Mouse (Mus musculus) kidney, postnatal 36 days (tissue): ENCODE results near the gene Bag5.
"Not testable (repeated sequence)": the region's sequence is repeated elsewhere in the genome, so short reads cannot be mapped to it uniquely, and the experiment has no call there.

ENCODE experiments used
- DNase-seq, 2 experiments: peaks; one replicate each; pipeline ENCODE4 v3.0.0; 2021 to 2022; ENCODE audit warnings: mixed read lengths in 2 of 2

Bag5 gene

GRCm38 (mm10) chr12:111734912-111735311 is 21.9 kb upstream of the Bag5 start:
- DNase-seq, result no peak

GRCm38 (mm10) chr12:111732921-111733320 is 19.9 kb upstream of the Bag5 start:
- no peak for DNase-seq

- peak; percentile 86 to 95 for DNase-seq
Observed at GRCm38 (mm10) chr12:111731822-111732807, 19.1 kb upstream of the Bag5 start.

GRCm38 (mm10) chr12:111727956-111728355 is 14.9 kb upstream of the Bag5 start:
- DNase-seq, result no peak

- peak; percentile 62 to 64 for DNase-seq
Observed at GRCm38 (mm10) chr12:111726122-111726463, 13.0 kb upstream of the Bag5 start.

- no peak for DNase-seq
Observed at GRCm38 (mm10) chr12:111725338-111726121, 12.5 kb upstream of the Bag5 start.

- no peak for DNase-seq
Observed at GRCm38 (mm10) chr12:111724638-111725337, 11.7 kb upstream of the Bag5 start.

GRCm38 (mm10) chr12:111722654-111723053 is 9.6 kb upstream of the Bag5 start:
- DNase-seq, result peak in 1 of 2 experiments; percentile 82

GRCm38 (mm10) chr12:111720222-111720621 is 7.2 kb upstream of the Bag5 start:
- no peak for DNase-seq

GRCm38 (mm10) chr12:111718656-111719055 is 5.6 kb upstream of the Bag5 start:
- DNase-seq, result no peak

GRCm38 (mm10) chr12:111716505-111716904 is 3.4 kb upstream of the Bag5 start:
- DNase-seq, result no peak

GRCm38 (mm10) chr12:111713880-111714279 is 823 bp upstream of the Bag5 start:
- DNase-seq, result not testable (repeated sequence)

GRCm38 (mm10) chr12:111712476-111712875 is 581 bp downstream of the Bag5 start:
- DNase-seq, result peak in 1 of 2 experiments; percentile 42

- DNase-seq, result no peak
Observed at GRCm38 (mm10) chr12:111710091-111710490, 3.0 kb downstream of the Bag5 start.

GRCm38 (mm10) chr12:111708181-111708580 is 4.9 kb downstream of the Bag5 start:
- peak in 1 of 2 experiments; percentile 57 for DNase-seq

- DNase-seq, result peak; percentile 84 to 89
Observed at GRCm38 (mm10) chr12:111705186-111705973, 7.7 kb downstream of the Bag5 start.

GRCm38 (mm10) chr12:111704609-111705008 is 8.4 kb downstream of the Bag5 start:
- peak in 1 of 2 experiments; percentile 32 for DNase-seq

GRCm38 (mm10) chr12:111703301-111703700 is 9.8 kb downstream of the Bag5 start:
- no peak for DNase-seq

GRCm38 (mm10) chr12:111700920-111701458 is 12.1 kb downstream of the Bag5 start:
- DNase-seq, result no peak

- no peak for DNase-seq
Observed at GRCm38 (mm10) chr12:111699542-111699941, 13.5 kb downstream of the Bag5 start.

GRCm38 (mm10) chr12:111698346-111698913 is 14.6 kb downstream of the Bag5 start:
- DNase-seq, result no peak
